Mouse (Mus musculus) layer of hippocampus, postnatal 14 days (tissue): ENCODE results near the gene Tnfrsf4. TPM values are rescaled to one million over a fixed set of nuclear protein-coding genes. Genes with fewer than 3 reads are reported as not detected.

Source experiments
- DNase-seq, 2 experiments: peaks; one replicate each; pipeline ENCODE4 v3.0.0; 2021 to 2022; ENCODE audit warnings: low spot score in 2 of 2, mixed read lengths in 1 of 2
- total RNA-seq, 2 experiments: library from RNA; stranded (reverse); gene quantifications; 2 replicates each; pipeline ENCODE4 v1.2.3; 2021

The Tnfrsf4 gene
- total RNA-seq, 2 experiments from 2014 or later, result 1.0 to 1.1 TPM

DNA sequence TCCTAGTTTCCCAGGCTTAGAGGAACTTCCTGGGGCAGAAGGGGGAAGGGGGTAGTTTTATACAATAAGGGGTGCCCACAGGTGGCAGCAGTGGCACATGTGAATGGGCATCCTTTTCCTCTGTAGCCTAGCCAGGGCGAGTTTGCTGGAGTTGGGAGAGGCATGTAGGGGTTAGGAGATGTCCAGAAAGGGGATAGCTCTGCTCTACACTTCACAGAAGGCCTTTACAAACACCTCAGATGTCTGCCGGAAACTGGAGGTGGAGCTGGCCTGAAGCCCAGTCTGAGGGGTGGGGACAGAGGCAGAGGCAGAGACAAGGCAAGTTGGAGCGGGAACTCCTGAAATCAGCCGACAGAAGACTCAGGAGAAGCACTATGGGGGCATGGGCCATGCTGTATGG, 12.4 kb downstream of the Tnfrsf4 start, which contains the start of gene Tnfrsf18:
Tnfrsf18 (plus strand) TSS at position 152 of the 400 bp plus-strand sequence.
- DNase-seq, result peak in 1 of 2 experiments; percentile 25

DNA sequence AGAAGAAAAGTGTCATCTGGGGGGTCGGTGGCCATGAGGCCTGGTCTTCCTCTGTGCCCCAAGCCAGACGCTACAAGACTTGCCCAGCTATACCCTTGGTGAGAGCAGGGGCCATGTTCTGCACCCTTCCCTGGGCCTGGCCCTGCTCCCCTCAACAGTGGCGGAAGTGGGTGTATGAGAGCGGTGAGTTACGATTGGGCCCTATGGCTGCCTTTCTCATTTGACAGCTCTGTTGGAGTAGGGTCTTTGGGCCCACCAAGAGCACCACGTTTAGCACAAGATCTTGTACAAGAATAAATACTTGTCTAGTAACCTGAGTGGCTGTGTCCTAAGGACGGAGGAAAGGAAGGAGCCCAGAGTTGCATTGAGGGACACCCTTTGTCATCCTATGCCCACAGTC, 14.9 kb downstream of the Tnfrsf4 start:
- DNase-seq, result no peak

DNA sequence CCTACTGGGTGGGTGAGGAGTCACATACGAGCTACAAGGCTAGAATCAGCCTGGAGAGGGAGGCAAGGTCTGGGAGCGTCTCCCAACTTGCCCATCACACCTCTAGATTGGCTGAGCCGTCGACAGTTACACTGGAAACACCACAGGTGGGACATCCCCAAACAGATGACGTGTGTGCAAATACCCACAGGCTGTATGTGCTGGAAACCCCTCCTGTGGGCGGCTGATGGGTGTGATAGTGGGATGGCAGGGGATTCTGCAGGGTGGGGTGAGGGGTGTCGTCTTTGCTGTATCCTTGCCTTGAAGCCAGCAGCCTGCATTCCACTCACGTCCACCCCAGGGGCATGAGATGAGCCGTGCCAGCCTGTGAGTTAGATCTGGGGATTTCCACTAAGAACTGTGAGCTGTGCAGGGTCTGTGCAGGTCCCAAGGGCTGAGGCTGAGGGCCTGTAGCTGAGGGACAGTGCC, 17.0 kb downstream of the Tnfrsf4 start:
- no peak for DNase-seq

DNA sequence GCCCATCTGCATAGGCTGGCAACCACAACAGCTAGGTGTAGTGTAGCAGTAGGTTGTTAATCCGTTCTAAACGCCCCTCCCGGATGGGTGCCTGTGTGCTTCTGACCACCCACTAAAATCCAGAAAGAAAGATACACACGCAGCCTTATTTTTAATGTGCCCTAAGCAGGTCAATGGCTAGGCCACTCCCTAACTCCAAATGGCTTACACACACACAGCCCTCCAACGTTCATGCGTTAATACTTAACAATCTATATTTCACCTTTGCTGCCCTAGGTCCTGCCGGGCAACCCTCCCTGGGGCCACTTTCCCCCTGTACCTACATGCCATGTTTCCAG, 17.6 kb downstream of the Tnfrsf4 start:
- no peak for DNase-seq

DNA sequence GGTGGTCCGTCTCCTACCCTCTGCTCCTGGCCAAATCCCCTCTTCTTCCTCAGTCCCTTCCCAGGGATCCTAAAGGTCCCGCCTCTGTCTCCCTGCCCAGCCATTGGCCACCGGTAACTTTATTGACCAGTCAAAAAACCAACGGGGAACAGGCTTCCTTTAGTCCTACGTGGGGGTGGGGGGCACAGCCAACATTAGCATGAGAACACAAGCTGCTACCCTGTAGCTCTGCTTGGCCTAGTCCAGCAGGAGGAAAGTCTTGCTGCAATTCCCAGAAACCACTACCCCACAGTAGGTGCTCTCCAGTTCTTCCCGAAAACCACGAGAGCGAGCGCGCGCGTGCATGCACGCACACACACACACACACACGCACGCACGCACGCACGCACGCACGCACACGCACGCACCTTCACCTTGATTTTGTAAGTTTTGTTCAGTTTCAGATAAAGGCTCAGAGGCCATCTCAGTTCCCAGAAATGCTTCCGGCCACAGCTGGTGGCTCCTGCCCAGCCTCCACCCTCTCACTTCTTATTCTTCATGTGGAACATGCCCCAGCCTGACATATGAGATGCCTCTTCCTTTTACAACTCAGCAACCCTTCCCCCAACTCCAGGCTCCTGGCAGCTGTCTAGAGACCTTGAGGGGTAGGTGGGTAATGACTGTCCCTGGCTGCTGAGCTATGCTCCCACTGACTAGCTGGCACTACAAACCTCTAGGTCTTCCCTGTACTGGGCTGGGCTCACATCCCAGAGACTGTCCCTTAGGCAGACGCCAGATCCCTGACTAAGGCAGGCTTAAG, 18.1 kb downstream of the Tnfrsf4 start:
- peak; percentile 70 to 86 for DNase-seq

DNA sequence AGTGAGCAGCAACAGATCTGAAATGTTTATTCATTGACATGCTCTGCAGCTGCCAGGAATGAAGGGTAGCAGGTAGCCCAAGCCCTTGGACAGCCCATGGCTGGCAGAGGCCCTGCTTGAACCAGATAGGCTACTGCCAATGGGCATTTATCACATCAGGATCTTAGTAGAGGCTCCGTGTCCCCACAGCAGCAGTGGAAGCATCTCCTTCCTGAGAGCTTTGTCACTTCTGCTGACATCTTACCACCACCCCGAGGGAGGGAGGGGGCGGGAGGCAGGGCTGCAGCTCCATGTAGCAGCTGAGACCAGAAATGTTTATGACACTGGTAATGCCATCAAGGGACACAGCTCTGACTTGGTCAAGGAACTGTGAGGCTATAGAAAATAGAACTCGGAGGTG, 19.2 kb downstream of the Tnfrsf4 start:
- DNase-seq, result no peak

DNA sequence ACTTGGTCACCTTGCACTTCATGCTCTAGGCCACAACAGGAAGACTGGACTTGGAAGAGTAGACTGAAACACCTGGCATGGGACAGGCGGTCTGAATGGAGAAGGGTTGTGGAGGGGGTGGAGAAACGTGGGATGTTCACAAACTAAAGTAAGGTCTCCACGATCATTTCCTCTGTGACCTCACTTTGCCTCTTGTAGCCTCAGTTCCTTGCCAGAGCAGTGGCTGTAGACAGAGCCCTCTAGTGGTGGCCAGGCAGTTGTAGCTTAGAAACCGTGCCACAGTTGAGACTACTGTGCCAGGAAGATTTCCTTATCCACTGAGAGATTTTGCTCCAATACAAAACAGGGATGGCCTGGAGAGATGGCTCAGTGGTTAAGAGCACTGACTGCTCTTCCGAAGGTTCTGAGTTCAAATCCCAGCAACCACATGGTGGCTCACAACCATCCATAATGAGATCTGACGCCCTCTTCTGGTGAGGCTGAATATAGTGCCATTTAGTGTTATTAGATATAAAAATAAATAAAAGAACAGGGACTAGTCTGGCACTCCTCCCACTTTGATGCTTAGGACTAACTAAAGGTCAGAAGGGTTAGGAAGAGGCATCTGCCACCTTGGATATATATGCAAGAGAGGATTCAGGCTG, 20.0 kb downstream of the Tnfrsf4 start:
- DNase-seq, result peak in 1 of 2 experiments; percentile 14

DNA sequence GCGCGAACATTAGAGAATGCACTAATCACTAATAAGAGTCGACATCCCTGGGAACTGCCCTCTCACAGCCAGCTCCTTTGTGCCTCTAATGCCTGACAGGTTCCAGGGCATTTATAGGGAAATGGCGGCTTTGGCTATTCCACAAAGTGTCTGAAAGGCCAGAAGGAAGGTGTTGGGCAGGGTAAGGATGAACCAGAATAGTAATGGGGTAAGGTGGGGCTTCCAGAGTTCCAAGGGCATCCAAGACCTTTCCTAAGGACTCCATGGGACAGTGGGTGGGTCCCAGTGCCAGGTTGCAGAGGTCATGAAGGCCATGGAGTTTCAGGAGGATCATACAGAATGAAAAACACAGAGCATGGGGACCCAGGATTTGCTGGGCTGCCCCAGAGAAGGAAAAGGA, 20.7 kb downstream of the Tnfrsf4 start:
- DNase-seq, result no peak

DNA sequence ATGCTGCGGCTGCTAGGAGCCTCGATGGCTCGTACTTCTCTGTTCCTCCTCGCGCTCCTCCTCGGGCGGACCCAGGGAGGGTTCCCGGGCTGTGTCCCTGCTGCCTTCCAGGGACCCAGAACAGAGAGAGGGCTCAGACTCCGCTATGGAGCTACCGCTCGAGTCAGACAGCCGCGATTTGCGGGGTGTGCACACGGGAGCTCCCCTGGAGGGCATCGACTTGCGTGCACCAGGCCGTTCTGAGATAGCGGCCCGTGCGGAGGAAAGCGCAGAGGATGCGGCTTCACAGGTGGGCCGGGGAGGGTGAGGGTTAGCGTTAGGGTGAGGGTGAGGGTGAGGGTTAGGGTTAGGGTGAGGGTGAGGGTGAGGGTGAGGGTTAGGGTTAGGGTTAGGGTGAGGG, 21.3 kb downstream of the Tnfrsf4 start:
- DNase-seq, result no peak

DNA sequence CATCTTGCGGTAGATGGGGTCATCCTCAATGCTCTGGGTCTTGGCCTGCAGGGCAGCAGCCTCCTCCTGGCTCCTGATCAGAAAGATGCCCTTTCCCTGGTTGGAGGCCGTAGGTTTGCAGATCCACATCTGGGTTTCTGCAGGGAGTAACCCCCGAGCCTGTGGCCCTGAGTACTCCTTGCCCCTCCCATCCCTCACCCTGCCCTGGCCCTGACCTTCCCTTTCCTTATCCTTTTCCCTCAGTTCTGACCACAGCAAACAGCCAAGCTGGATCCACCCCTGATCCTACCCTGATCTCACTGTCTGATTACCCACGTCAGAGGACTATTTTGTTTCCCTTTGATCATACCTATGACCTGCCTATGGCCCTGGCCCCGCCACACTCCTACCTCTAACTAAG, 31.1 kb downstream of the Tnfrsf4 start:
- no peak for DNase-seq

DNA sequence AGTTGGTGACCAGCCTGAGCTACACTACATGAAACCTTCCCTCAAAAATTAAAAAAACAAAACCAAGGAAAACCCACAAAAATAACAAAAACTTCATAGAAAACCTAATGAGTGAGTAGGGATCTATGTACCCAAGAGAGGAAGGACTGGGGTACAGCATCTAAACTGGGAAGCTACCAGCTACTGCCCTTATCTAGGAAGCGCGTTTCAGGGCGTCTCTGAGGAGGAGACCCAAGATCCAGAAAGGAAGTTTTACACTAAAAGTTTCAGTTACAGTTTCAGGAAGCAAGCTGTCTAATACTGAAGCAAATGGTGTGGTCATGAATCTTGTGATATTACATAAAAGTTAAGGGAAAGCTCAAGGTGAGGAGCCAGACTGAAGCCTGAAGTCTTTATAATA, 36.1 kb downstream of the Tnfrsf4 start:
- no peak for DNase-seq

DNA sequence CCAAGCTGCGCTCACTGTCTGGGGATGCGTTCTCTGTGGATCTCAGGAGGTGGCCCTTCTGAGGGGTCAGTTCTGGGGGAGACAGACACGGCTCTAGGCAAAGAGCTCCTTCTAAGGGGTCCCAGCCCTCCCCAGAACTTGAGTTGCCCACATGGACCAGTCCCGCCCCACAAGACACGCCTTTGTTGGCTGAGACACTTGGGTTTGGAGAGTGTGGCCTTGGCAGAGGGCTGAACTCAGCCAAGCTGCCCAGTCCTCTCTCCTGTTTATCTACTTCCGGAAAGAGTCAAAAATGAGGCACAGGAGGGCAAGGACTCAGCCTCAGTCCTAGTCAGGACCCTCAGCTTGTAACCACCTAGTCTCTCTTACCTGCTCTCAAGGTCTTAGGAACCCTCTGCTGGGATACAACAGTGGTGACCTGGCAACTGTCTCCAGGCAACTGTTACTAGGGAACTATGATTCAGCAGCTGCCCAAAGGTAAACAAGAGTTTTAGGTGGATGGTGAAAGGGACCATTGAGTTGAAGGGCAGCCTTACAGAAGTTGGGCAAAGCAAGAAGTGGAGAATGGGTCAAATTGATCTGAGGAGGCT, 36.8 kb downstream of the Tnfrsf4 start:
- DNase-seq, result no peak

DNA sequence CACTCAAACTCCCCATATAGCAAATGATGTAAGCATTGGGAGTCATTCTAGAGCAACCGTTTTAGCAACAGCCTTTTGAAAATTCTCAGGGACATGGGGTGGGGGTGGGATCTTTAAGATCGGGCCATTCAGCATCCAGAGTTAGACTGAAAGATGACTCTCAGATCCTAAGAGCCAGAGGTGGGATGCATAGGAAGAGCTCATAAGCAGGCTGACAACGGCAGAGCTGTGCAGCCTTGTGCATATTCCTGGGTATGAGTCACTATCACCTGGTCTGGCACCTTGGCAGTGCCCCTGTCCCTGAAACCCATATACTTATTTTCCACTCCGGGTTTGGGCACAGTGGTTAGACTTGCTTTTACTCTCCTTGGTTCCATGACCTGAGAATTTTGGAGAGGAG, 39.5 kb downstream of the Tnfrsf4 start:
- no peak for DNase-seq

DNA sequence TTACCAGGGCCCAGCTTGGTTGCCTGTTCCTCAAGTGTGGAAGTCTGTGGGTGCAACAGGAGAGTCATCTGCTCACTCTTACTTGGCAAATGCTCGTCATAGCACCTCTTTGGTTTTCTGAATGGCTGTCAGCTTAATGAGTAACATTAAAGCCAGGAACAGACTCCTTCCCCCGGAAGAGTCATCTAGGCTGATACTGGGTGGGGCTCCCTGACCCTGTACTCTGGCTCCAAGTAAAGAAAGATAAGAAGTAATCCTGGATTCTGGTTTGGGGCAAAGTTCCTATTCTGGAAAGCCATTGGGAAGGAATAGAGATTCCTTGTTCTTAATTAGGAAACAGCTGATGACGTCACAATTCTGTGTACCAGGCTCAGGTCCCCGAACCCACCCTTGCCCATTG, 40.5 kb downstream of the Tnfrsf4 start:
- no peak for DNase-seq

DNA sequence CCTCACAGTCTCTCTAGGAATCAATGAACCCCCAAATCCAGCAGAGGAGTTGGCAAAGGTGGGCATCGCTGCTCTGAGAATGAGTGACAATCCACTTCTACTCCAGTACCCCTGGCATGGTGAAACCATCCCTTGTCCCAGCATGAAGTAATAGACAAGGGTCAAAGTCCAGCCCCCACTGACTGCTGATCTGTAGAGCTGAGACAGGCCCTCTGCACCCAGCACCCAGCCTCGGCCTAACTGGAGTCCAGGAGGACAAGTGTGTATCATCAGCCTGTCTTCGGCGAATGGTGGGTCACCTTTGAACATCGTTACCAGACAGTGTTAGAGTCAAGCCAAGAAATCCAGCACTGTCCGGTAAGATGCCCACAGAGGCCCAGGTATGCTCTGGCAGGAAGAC, 41.0 kb downstream of the Tnfrsf4 start:
- DNase-seq, result no peak

DNA sequence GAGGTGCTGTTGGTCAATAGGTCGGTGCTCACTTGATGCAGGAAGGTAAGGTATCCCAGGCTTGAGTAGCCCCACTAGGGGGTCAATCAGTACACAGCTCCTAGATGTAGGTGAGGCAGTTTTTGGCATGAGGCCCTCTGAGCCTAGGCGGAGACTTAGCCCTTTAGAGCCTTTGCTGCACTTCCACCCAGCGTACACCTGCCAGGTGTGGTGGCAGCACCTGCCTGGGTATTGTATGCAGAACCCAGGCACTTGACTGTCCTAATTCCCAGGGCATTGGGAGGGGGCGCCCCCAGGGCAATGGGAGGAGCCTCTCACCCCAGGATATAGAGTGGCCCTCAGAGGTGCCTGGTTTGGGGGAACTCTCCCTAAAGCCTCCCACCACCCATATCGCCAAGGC, 41.5 kb downstream of the Tnfrsf4 start:
- DNase-seq, result no peak

DNA sequence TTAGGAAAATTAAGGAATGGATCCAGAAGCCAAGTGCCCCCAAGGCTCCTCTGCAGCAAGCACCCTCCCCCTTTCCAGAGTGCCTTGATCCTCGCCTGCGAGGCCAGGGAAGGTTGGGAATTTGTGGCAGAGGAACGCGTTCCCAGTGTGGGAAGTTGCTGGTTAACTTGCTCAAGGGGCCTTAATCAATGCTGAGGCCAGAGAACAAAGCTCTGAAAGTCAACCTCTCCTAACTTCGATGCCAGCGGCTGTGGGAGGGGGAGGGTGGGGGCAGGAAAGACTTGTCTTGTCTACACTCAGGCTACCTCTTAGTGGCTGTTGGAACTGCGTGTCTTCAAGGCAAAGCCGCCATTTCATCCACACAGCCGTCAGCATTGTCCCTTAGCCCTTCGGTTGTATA, 44.1 kb downstream of the Tnfrsf4 start:
- DNase-seq, result no peak

DNA sequence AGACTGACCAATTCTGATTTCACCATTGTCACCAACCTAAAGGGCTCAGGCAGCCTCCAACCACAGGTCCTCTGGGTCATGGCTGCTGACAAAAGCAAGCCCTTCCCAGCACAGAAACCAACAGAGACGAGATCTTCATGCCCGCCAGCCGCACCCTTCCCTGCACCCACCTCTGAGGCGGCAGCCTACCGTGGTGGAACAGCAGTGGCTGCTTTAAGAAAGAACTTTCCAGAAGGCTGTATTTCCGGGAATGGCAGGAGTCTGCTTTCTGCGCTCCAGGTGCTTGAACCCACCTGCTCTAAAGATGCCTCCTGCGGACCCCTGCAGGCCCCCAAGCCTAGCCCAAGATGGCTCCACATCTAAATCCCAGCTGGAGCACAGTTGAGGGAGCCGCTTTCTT, 45.2 kb downstream of the Tnfrsf4 start:
- DNase-seq, result no peak

DNA sequence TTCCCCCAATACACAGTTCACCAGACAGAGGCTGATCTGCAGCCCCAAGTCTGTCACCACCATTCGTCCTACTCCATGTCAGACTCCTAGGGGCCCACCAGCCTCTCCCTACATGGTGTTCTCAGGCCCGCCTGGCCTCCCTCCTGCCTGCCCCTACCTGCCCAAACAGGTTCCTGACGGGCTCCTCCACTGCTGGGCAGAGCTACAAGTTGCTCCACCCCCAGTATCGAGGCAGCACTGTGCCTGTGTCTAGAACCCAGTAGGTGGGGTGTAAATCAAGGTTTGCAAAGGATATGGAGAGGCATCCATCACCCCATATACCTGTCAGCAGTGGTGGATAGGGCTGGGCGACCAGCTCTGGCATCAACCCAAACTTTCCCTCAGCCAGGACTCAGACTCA, 45.6 kb downstream of the Tnfrsf4 start, which contains the start of gene Ttll10:
Ttll10 (minus strand) TSS at position 154 of the 400 bp plus-strand sequence.
- DNase-seq, result no peak

DNA sequence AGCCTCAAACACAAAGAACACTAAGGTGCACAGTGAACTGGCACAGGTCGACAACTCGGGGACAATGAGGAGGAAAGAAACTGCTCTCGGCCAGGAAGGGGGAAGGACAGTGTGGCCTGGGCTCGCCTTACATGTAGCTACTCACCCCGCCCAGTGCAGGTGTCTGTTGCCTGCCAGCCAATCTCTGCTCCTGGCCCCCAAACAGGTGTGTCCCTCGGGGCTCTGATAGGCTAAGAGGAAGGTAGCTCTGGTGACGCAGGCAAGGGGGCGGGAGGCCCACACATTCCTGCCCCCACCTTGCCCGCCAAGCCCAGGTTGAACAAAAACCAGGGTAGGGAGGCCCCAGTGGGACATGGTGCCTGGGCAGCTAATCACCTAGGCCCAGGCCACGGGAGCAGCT, 46.1 kb downstream of the Tnfrsf4 start:
- DNase-seq, result no peak

DNA sequence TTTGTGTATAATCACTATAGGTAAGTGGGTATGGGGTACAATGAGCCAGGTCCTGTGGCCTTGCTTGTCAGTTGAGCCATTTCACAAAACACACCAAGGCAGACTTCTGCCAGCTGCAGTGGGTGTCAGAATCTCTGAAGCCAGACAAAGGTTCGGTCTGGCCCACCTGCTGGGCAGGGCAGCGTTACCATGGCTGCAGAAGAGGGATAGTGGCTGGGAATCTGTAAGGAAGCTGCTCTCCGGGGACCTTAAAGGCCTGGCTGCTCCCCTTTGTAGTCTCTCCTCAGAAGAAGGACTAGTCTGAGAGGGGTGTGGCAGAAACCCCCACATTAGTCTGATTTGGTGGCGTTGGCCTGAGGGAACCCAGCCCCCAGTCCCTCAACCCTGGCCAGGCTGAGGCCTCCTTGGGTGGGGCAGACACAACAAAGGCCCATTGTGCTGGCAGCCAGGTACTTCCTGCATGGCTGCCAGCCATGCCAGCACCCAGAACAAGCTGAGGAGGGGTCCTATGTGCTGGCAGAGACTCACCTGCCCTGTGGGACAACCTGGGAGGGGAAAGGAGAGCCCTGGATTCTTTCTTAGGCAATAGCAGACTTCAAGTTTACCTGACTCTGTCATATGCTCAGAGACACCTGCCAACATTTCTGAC, 50.3 kb downstream of the Tnfrsf4 start:
- no peak for DNase-seq

DNA sequence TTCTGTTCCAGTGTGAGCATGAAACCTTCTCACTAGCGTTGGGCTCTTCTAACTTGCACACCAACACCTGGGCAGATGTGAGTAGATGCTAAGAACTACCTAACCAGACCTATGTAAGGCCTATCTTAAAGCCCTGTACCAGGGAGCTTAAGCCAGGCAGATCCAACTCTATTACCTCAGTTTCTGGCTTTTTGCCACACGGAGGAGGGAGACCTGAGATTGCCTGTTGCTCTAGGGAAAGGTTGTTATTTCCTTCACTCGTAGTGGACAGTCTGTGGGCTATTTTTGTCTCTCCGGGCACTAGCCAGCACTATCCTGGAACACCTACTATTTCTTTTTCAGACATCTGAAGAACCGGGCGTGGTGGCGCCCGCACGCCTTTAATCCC, 50.9 kb downstream of the Tnfrsf4 start:
- no peak for DNase-seq
